Mouse (Mus musculus): ENCODE results near the gene Eif3b. TPM values are rescaled to one million over a fixed set of nuclear protein-coding genes. Genes with fewer than 3 reads are reported as not detected.
"Not testable (repeated sequence)": the region's sequence is repeated elsewhere in the genome, so short reads cannot be mapped to it uniquely, and the experiment has no call there.

Eif3b gene
- polyA plus RNA-seq, 1 experiment from 2014 or later = 102 TPM

GRCm38 (mm10) chr5:140445345-140445744 is 26.2 kb downstream of the Eif3b start, which contains the start of gene Gm4869:
TSS of gene Gm4869 (plus strand) at chr5:140445645.
- no peaks in the 10 kb centered on the region for H3K27me3 ChIP-seq
- no peak within 1 kb of the TSS for H3K4me2 ChIP-seq
- H3K36me3 ChIP-seq = peaks cover 41% of the 10 kb centered on the region
- no peak within 1 kb of the TSS for H3K4me3 ChIP-seq
- H3K9ac ChIP-seq = no peak within 1 kb of the TSS
- no peak for ATAC-seq (ENCODE audit: low FRiP score, low read depth)
- H3K4me1 ChIP-seq (replicated peaks) = no peaks in the 10 kb centered on the region
- H3K27ac ChIP-seq (replicated peaks) = no peak within 1 kb of the TSS
- no peaks in the 10 kb centered on the region for H3K9me3 ChIP-seq
- 88% methylated on average over 5 of the region's 5 CpGs for WGBS

- Histone ChIP-seq H3K27ac (replicated peaks) (no peak overlapping the region), H3K9me3 (no peaks in the 10 kb centered on the region), H3K9ac (no peak overlapping the region), H3K4me3 (no peak overlapping the region), H3K4me2 (no peak overlapping the region), H3K36me3 (peaks cover 34% of the 10 kb centered on the region), H3K27me3 (no peaks in the 10 kb centered on the region), H3K4me1 (replicated peaks) (no peaks in the 10 kb centered on the region)
- 81% methylated on average over 7 of the region's 7 CpGs for WGBS
- ATAC-seq (ENCODE audit: low FRiP score, low read depth) = no peak
Observed at GRCm38 (mm10) chr5:140446054-140446453, 26.9 kb downstream of the Eif3b start.

GRCm38 (mm10) chr5:140454488-140454887 is 35.4 kb downstream of the Eif3b start:
- Histone ChIP-seq H3K27me3 (no peaks in the 10 kb centered on the region), H3K27ac (replicated peaks) (no peak overlapping the region), H3K4me1 (replicated peaks) (0 out of 2 replicates have a peak, but pooled peaks cover 5% of the 10 kb centered on the region), H3K4me3 (no peak overlapping the region), H3K4me2 (no peak overlapping the region), H3K36me3 (no peaks in the 10 kb centered on the region), H3K9ac (no peak overlapping the region), H3K9me3 (no peaks in the 10 kb centered on the region)
- ATAC-seq (ENCODE audit: low FRiP score, low read depth) = no peak

- H3K36me3 ChIP-seq = no peaks in the 10 kb centered on the region
- no peak overlapping the region for H3K4me2 ChIP-seq
- WGBS = 69% methylated on average over 2 of the region's 2 CpGs
- no peak overlapping the region for H3K27ac ChIP-seq (replicated peaks)
- H3K4me1 ChIP-seq (replicated peaks) = 0 out of 2 replicates have a peak, but pooled peaks cover 5% of the 10 kb centered on the region
- H3K9me3 ChIP-seq = no peaks in the 10 kb centered on the region
- no peak overlapping the region for H3K9ac ChIP-seq
- no peak overlapping the region for H3K4me3 ChIP-seq
- no peaks in the 10 kb centered on the region for H3K27me3 ChIP-seq
- ATAC-seq (ENCODE audit: low FRiP score, low read depth) = no peak
Observed at GRCm38 (mm10) chr5:140455466-140455865, 36.3 kb downstream of the Eif3b start.

- H3K4me1 ChIP-seq (replicated peaks) = no peaks in the 10 kb centered on the region
- WGBS = 78% methylated on average over 3 of the region's 3 CpGs
Observed at GRCm38 (mm10) chr5:140461476-140461875, 42.3 kb downstream of the Eif3b start.

GRCm38 (mm10) chr5:140463151-140463550 is 44.0 kb downstream of the Eif3b start:
- not testable (repeated sequence) for H3K4me3 ChIP-seq; H3K9ac ChIP-seq; H3K4me1 ChIP-seq (replicated peaks); H3K27me3 ChIP-seq; ATAC-seq (ENCODE audit: low FRiP score, low read depth); H3K4me2 ChIP-seq; H3K36me3 ChIP-seq; H3K9me3 ChIP-seq; H3K27ac ChIP-seq (replicated peaks)
- 91% methylated on average over 2 of the region's 2 CpGs for WGBS

More at GRCm38 (mm10) chr5:140461476-140461875, 42.3 kb downstream of the Eif3b start:
- no peak for ATAC-seq (ENCODE audit: low FRiP score, low read depth)
- H3K27me3 ChIP-seq = no peaks in the 10 kb centered on the region
- H3K27ac ChIP-seq (replicated peaks) = no peak overlapping the region
- H3K4me3 ChIP-seq = no peak overlapping the region
- no peaks in the 10 kb centered on the region for H3K9me3 ChIP-seq
- no peaks in the 10 kb centered on the region for H3K36me3 ChIP-seq
- no peak overlapping the region for H3K9ac ChIP-seq
- no peak overlapping the region for H3K4me2 ChIP-seq

- H3K27ac ChIP-seq (replicated peaks) = no peak overlapping the region
- no peaks in the 10 kb centered on the region for H3K4me1 ChIP-seq (replicated peaks)
- no peak for ATAC-seq (ENCODE audit: low FRiP score, low read depth)
- no peak overlapping the region for H3K9ac ChIP-seq
- no peaks in the 10 kb centered on the region for H3K36me3 ChIP-seq
- no peaks in the 10 kb centered on the region for H3K9me3 ChIP-seq
- no peak overlapping the region for H3K4me3 ChIP-seq
- H3K27me3 ChIP-seq = no peaks in the 10 kb centered on the region
- H3K4me2 ChIP-seq = no peak overlapping the region
- 64% methylated on average over 2 of the region's 2 CpGs for WGBS
Observed at GRCm38 (mm10) chr5:140464943-140465342, 45.8 kb downstream of the Eif3b start.

GRCm38 (mm10) chr5:140472336-140472735 is 53.2 kb downstream of the Eif3b start:
- no peaks in the 10 kb centered on the region for H3K9me3 ChIP-seq
- no peaks in the 10 kb centered on the region for H3K36me3 ChIP-seq
- no peak for ATAC-seq (ENCODE audit: low FRiP score, low read depth)
- H3K4me1 ChIP-seq (replicated peaks) = no peaks in the 10 kb centered on the region
- H3K4me3 ChIP-seq = no peak overlapping the region
- H3K4me2 ChIP-seq = no peak overlapping the region
- no peak overlapping the region for H3K27ac ChIP-seq (replicated peaks)
- H3K27me3 ChIP-seq = no peaks in the 10 kb centered on the region
- no peak overlapping the region for H3K9ac ChIP-seq
- WGBS = 84% methylated on average over 3 of the region's 3 CpGs

GRCm38 (mm10) chr5:140481458-140481857 is 62.3 kb downstream of the Eif3b start:
- no peak overlapping the region for H3K27ac ChIP-seq (replicated peaks)
- H3K9ac ChIP-seq = no peak overlapping the region
- WGBS = 82% methylated on average over 4 of the region's 4 CpGs
- H3K4me2 ChIP-seq = no peak overlapping the region
- H3K9me3 ChIP-seq = no peaks in the 10 kb centered on the region
- no peak for ATAC-seq (ENCODE audit: low FRiP score, low read depth)
- H3K36me3 ChIP-seq = no peaks in the 10 kb centered on the region
- H3K4me1 ChIP-seq (replicated peaks) = no peaks in the 10 kb centered on the region
- H3K27me3 ChIP-seq = no peaks in the 10 kb centered on the region
- H3K4me3 ChIP-seq = no peak overlapping the region

- Histone ChIP-seq H3K4me2 (no peak overlapping the region), H3K27ac (replicated peaks) (no peak overlapping the region), H3K9ac (no peak overlapping the region), H3K36me3 (no peaks in the 10 kb centered on the region), H3K4me1 (replicated peaks) (no peaks in the 10 kb centered on the region), H3K4me3 (no peak overlapping the region), H3K27me3 (no peaks in the 10 kb centered on the region), H3K9me3 (no peaks in the 10 kb centered on the region)
- no peak for ATAC-seq (ENCODE audit: low FRiP score, low read depth)
- WGBS = 68% methylated on average over 6 of the region's 6 CpGs
Observed at GRCm38 (mm10) chr5:140491142-140491541, 72.0 kb downstream of the Eif3b start.

- H3K27me3 ChIP-seq = no peaks in the 10 kb centered on the region
- H3K4me1 ChIP-seq (replicated peaks) = no peaks in the 10 kb centered on the region
- WGBS = 37% methylated on average over 10 of the region's 11 CpGs
- H3K4me2 ChIP-seq = no peak overlapping the region
- H3K4me3 ChIP-seq = no peak overlapping the region
- no peak for ATAC-seq (ENCODE audit: low FRiP score, low read depth)
- no peak overlapping the region for H3K9ac ChIP-seq
- no peaks in the 10 kb centered on the region for H3K36me3 ChIP-seq
- H3K27ac ChIP-seq (replicated peaks) = no peak overlapping the region
- H3K9me3 ChIP-seq = no peaks in the 10 kb centered on the region
Observed at GRCm38 (mm10) chr5:140492684-140493233, 73.6 kb downstream of the Eif3b start.
